Mouse (Mus musculus) adrenal gland, adult 8-10 months (tissue): Measurements from ENCODE around the gene Rasip1. TPM values are rescaled to one million over a fixed set of nuclear protein-coding genes. Genes with fewer than 3 reads are reported as not detected.
"Not testable (repeated sequence)": the region's sequence is repeated elsewhere in the genome, so short reads cannot be mapped to it uniquely, and the experiment has no call there.

Source experiments
- DNase-seq: peaks from one replicate; pipeline ENCODE4 v3.0.0; 2022
- total RNA-seq, 4 experiments: library from RNA; stranded (reverse); gene quantifications; 2 replicates each; pipeline ENCODE4 v1.2.4; 2022

Gene Rasip1
- total RNA-seq, 4 experiments from 2014 or later = 15.5 to 30.2 (median 21.4) TPM

GRCm38 (mm10) chr7:45644872-45645590 is 17.7 kb downstream of the Rasip1 start:
- DNase-seq = no peak

GRCm38 (mm10) chr7:45645591-45645971 is 18.3 kb downstream of the Rasip1 start:
- no peak for DNase-seq

GRCm38 (mm10) chr7:45646671-45647070 is 19.4 kb downstream of the Rasip1 start:
- DNase-seq = no peak

GRCm38 (mm10) chr7:45649351-45649750 is 22.1 kb downstream of the Rasip1 start:
- DNase-seq = no peak

- DNase-seq = not testable (repeated sequence)
These were observed 23.2 kb downstream of the Rasip1 start for GRCm38 (mm10) chr7:45650484-45650883.

- no peak for DNase-seq
These were observed 27.2 kb downstream of the Rasip1 start for GRCm38 (mm10) chr7:45654424-45655047.

GRCm38 (mm10) chr7:45660746-45661478 is 33.6 kb downstream of the Rasip1 start:
- no peak for DNase-seq

GRCm38 (mm10) chr7:45661702-45662101 is 34.4 kb downstream of the Rasip1 start:
- DNase-seq = not testable (repeated sequence)

- DNase-seq = no peak
These were observed 38.2 kb downstream of the Rasip1 start for GRCm38 (mm10) chr7:45665303-45666138.

GRCm38 (mm10) chr7:45666161-45666560 is 38.9 kb downstream of the Rasip1 start, which contains the start of gene Fut2:
Fut2 (minus strand) TSS chr7:45666394.
- no peak for DNase-seq

- no peak for DNase-seq
These were observed 40.5 kb downstream of the Rasip1 start for GRCm38 (mm10) chr7:45667761-45668160.

- DNase-seq = no peak
These were observed 41.6 kb downstream of the Rasip1 start for GRCm38 (mm10) chr7:45668921-45669320.

- no peak for DNase-seq
These were observed 50.5 kb downstream of the Rasip1 start for GRCm38 (mm10) chr7:45677627-45678295.

- DNase-seq = no peak
These were observed 51.2 kb downstream of the Rasip1 start for GRCm38 (mm10) chr7:45678513-45678912.

- peak; percentile 71 for DNase-seq
These were observed 52.8 kb downstream of the Rasip1 start for GRCm38 (mm10) chr7:45679966-45680621.

- no peak for DNase-seq
These were observed 53.9 kb downstream of the Rasip1 start for GRCm38 (mm10) chr7:45681046-45681736.

- peak; percentile 75 for DNase-seq
These were observed 55.1 kb downstream of the Rasip1 start for GRCm38 (mm10) chr7:45682144-45683126.

GRCm38 (mm10) chr7:45683396-45684050 is 56.2 kb downstream of the Rasip1 start, which contains the start of gene Ntn5:
Ntn5 (plus strand) TSS chr7:45684022.
- no peak for DNase-seq

GRCm38 (mm10) chr7:45685811-45686210 is 58.5 kb downstream of the Rasip1 start:
- no peak for DNase-seq
